Mouse (Mus musculus) lung, embryonic 16.5 days (tissue): ENCODE measurements at regions not wholly inside any gene's neighbourhood (a gene's known extent, or its start where the extent isn't known, plus 50 kb on each side); places are given as distances from the start of the nearest gene placed in this dataset.
A peak's percentile ranks its signal among the peaks of the same experiment; 100 is the strongest.

Experiments used
- ATAC-seq: fragments of 200-750 bp; cut with Nextera tagmentation; 2 replicates; pipeline ENCODE4 v1.8.0; 2017; ENCODE audit warnings: low read depth, mild to moderate bottlenecking, moderate library complexity
- H3K27ac ChIP-seq: fragments of 300-500 bp; sonication (generic); 2 replicates; pipeline ENCODE4 v1.5.1; 2014; ENCODE audit warnings: mild to moderate bottlenecking, control low read depth, low read length
- H3K27me3 ChIP-seq: fragments of 300-500 bp; sonication (generic); 2 replicates; pipeline ENCODE4 v1.6.1; 2014; ENCODE audit warnings: low read depth, low read length, mixed read lengths; ENCODE audit not compliant: control insufficient read depth, insufficient read depth
- H3K36me3 ChIP-seq: fragments of 300-500 bp; sonication (generic); 2 replicates; pipeline ENCODE4 v1.6.1; 2014; ENCODE audit warnings: low read length; ENCODE audit not compliant: control insufficient read depth, insufficient read depth
- H3K4me1 ChIP-seq: fragments of 300-500 bp; sonication (generic); replicated peaks from 2 replicates; pipeline ENCODE4 v1.6.1; 2014; ENCODE audit warnings: low read length, mixed read lengths; ENCODE audit not compliant: control insufficient read depth, insufficient read depth
- H3K4me2 ChIP-seq: fragments of 300-500 bp; sonication (generic); 2 replicates; pipeline ENCODE4 v1.6.1; 2014; ENCODE audit warnings: low read depth, low read length, control low read depth
- H3K4me3 ChIP-seq: fragments of 300-500 bp; sonication (generic); 2 replicates; pipeline ENCODE4 v1.5.1; 2014; ENCODE audit warnings: mild to moderate bottlenecking, low read length, control low read depth
- H3K9ac ChIP-seq: fragments of 300-500 bp; sonication (generic); 2 replicates; pipeline ENCODE4 v1.6.1; 2014; ENCODE audit warnings: low read length, control low read depth
- H3K9me3 ChIP-seq: fragments of 300-500 bp; sonication (generic); 2 replicates; pipeline ENCODE4 v1.6.1; 2016; ENCODE audit warnings: low read length; ENCODE audit not compliant: control insufficient read depth
- WGBS: fragments of 180-500 bp; shearing (Covaris S2); extraction: QIAGEN DNeasy Blood & Tissue Kit; methylation state at CpG from one replicate; pipeline ENCODE4 v1.1.7; 2014; 5-methylcytosine and 5-hydroxymethylcytosine counted together

DNA sequence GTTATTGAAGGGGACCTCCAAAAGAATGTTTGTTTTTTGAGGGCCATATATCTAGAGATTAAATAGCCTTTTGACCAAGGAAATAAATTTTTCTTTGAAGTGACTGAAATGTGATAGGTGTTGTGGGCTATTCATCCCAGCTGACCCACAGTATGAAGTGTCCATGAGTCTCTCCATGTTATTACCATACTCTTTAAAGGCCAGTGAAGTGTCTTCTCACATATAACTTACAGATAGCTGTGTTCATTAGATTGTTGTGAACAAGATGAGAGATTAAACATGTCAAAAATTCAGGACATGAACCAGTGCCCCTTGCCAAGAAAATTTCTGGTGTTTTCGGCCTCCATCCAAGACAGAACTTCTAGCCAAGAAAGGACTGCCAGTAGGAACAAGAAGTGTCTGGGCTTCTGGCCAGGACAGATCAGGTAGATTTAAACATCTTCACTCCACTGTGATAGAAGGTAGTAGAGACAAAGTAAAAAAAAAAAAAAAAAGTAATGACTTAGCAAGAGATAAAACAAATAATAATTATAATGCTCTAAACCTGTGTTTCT lies 67.2 kb upstream of the Reg3b start:
- Histone ChIP-seq H3K4me3 (no peak overlapping the region), H3K27me3 (no peaks in the 10 kb centered on the region), H3K9ac (no peak overlapping the region), H3K27ac (no peak overlapping the region), H3K36me3 (no peaks in the 10 kb centered on the region), H3K4me1 (no peaks in the 10 kb centered on the region), H3K9me3 (no peaks in the 10 kb centered on the region), H3K4me2 (no peak overlapping the region)
- ATAC-seq, result peak; percentile 87
- WGBS, result 59% methylated on average over 1 of the region's 1 CpGs
